11 mouse cellular contexts compared by ENCODE assay signal in genomic region chr12:30246286-30246945, GRCm38 (mm10).
DNase-seq lines count a peak whose midpoint lies in the region; ATAC-seq lines count a peak whose summit lies in the region.
"Had no signal": no experiment of that assay in that cellular context is flagged by ENCODE, and none has a peak within 500 bp of the region (broad histone marks: within the 10 kb centered on the region; RNA-seq: fewer than 3 reads in every experiment).

No protein-coding gene starts in this region.

- WGBS in kidney, embryonic 15.5 days: 81% methylated on average over 5 of the region's 5 CpGs

- no peak overlapping the region for H3K27ac ChIP-seq in kidney, embryonic 15.5 days
- H3K27ac ChIP-seq: lung, embryonic 15.5 days; midbrain, embryonic 10.5 days; neural tube, embryonic 12.5 days had no signal

- H3K27me3 ChIP-seq in kidney, embryonic 15.5 days: no peaks in the 10 kb centered on the region
- H3K27me3 ChIP-seq: lung, embryonic 15.5 days; neural tube, embryonic 12.5 days had no signal

- H3K4me2 ChIP-seq in kidney, embryonic 15.5 days: no peak overlapping the region
- H3K4me2 ChIP-seq: lung, embryonic 15.5 days; neural tube, embryonic 12.5 days had no signal

- H3K36me3 ChIP-seq in kidney, embryonic 15.5 days: no peaks in the 10 kb centered on the region
- H3K36me3 ChIP-seq: lung, embryonic 15.5 days; midbrain, embryonic 10.5 days; neural tube, embryonic 12.5 days had no signal

- peak; percentile 12 to 33 for DNase-seq in kidney, postnatal 36 days
- DNase-seq in cerebellum, adult 11-12 months: peak; percentile 21
- peak; percentile 26 for DNase-seq in cerebellum, adult 9-10 months
- peak; percentile 38 to 87 for DNase-seq in left cerebral cortex, postnatal 25 days (ENCODE audit: low spot score in 2 of 2)
- DNase-seq in T-cell, adult 2 months (ENCODE audit: low spot score): no peak
- DNase-seq in spleen, postnatal 36 days (ENCODE audit: low spot score in 2 of 2): no peak
- DNase-seq: adrenal gland, postnatal 10 days had no signal

- intact Hi-C loops in left cerebral cortex, postnatal 25 days (cut with DNase I): loop anchor here (1.0 kb wide), 2 partner anchors 18 to 45 kb away; no protein-coding TSS in a partner anchor

- no peak for ATAC-seq in kidney, embryonic 15.5 days (replicated peaks; ENCODE audit: low FRiP score)

- no peak overlapping the region for H3K9ac ChIP-seq in kidney, embryonic 15.5 days
- H3K9ac ChIP-seq: lung, embryonic 15.5 days; neural tube, embryonic 12.5 days had no signal

- H3K4me3 ChIP-seq in kidney, embryonic 15.5 days (replicated peaks): no peak overlapping the region
- H3K4me3 ChIP-seq: lung, embryonic 15.5 days; midbrain, embryonic 10.5 days; neural tube, embryonic 12.5 days had no signal

- no peaks in the 10 kb centered on the region for H3K9me3 ChIP-seq in kidney, embryonic 15.5 days (replicated peaks)
- H3K9me3 ChIP-seq: lung, embryonic 15.5 days; midbrain, embryonic 10.5 days; neural tube, embryonic 12.5 days had no signal

- H3K4me1 ChIP-seq in kidney, embryonic 15.5 days: no peaks in the 10 kb centered on the region
- H3K4me1 ChIP-seq: midbrain, embryonic 10.5 days; neural tube, embryonic 12.5 days had no signal

Comparison
In these comparisons a context has a peak if more than half of its experiments do, and no peak if none do; other contexts are left out.
1. DNase-seq: peak in kidney, postnatal 36 days (2 of 2), cerebellum, adult 11-12 months (single experiment), cerebellum, adult 9-10 months (single experiment) and left cerebral cortex, postnatal 25 days (2 of 2); none in T-cell, adult 2 months (single experiment) and spleen, postnatal 36 days (0 of 2).